Mouse (Mus musculus) C2C12 (cell line): ENCODE measurements around the gene 4921517D22Rik.
"Not testable (repeated sequence)": the region's sequence is repeated elsewhere in the genome, so short reads cannot be mapped to it uniquely, and the experiment has no call there.

ENCODE experiments used
- CEBPB ChIP-seq: IDR thresholded peaks from one replicate; pipeline ENCODE4 v1.6.1; 2011; ENCODE audit warnings: low read depth, mild to moderate bottlenecking, control low read depth, moderate library complexity
- CTCF ChIP-seq: IDR thresholded peaks from one replicate; pipeline ENCODE4 v1.5.1; 2011; ENCODE audit not compliant: control insufficient read depth, insufficient read depth, insufficient read length
- MAX ChIP-seq: IDR thresholded peaks from one replicate; pipeline ENCODE4 v1.6.1; 2011; ENCODE audit warnings: mild to moderate bottlenecking, control low read depth
- MYOD1 ChIP-seq: IDR thresholded peaks from one replicate; pipeline ENCODE4 v1.6.1; 2011; ENCODE audit warnings: low read depth; ENCODE audit not compliant: control insufficient read depth, insufficient read length
- MYOG ChIP-seq: IDR thresholded peaks from one replicate; pipeline ENCODE4 v1.6.1; 2011; ENCODE audit not compliant: control insufficient read depth, insufficient read length; ENCODE audit errors: extremely low read depth
- USF1 ChIP-seq: IDR thresholded peaks from one replicate; pipeline ENCODE4 v1.6.1; 2011; ENCODE audit warnings: low read depth, mild to moderate bottlenecking, control low read depth, moderate library complexity

- not testable (repeated sequence) for TF ChIP-seq CTCF, MAX, MYOG, CEBPB, MYOD1, USF1
These were observed 25.0 kb upstream of the 4921517D22Rik start for GRCm38 (mm10) chr13:59718857-59719440.
